Comparison of ENCODE assay signal across 18 mouse cellular contexts in genomic region chr1:150225529-150225928, GRCm38 (mm10).
DNase-seq lines count a peak whose midpoint lies in the region; TF ChIP-seq lines count a peak whose summit lies in the region.
"Had no signal": no experiment of that assay in that cellular context is flagged by ENCODE, and none has a peak within 500 bp of the region (broad histone marks: within the 10 kb centered on the region; RNA-seq: fewer than 3 reads in every experiment).

No protein-coding gene starts in this region.

- in situ Hi-C loops in CH12.LX (cut with MboI; ENCODE audit: low pct_ligation_motif_present, low pct_unique_long_range_greater_than_20kb, low sequenced_read_pairs), result no loop called here

- H3K79me2 ChIP-seq in CH12.LX (replicated peaks; ENCODE audit: control insufficient read depth, extremely low read depth, insufficient read depth, poor library complexity, severe bottlenecking), result no peaks in the 10 kb centered on the region

- H3K27me3 ChIP-seq in CH12.LX (replicated peaks), result no peaks in the 10 kb centered on the region
- H3K27me3 ChIP-seq: Patski had no signal

- DNase-seq in 416B (ENCODE audit: low read depth) (peak; percentile 15), CH12.LX (ENCODE audit: extremely low read depth) (peak; percentile 59)
- no peak for DNase-seq in layer of hippocampus, postnatal 14 days (ENCODE audit: low spot score in 2 of 2)
- no peak for DNase-seq in heart, postnatal 10 days
- DNase-seq: adrenal gland, adult 2 months; adrenal gland, adult 8-10 months; adrenal gland, postnatal 10 days; adrenal gland, postnatal 14 days; adrenal gland, postnatal 25 days; adrenal gland, postnatal 36 days; B cell, adult 2 months; cerebellum, adult 11 months; cerebellum, adult 11-12 months; cerebellum, adult 18-20 months; cerebellum, adult 2 months; cerebellum, adult 8-10 months had no signal

- no peak for TF ChIP-seq RAD21 in CH12.LX (IDR thresholded peaks at IDR 0.05; ENCODE audit: low read depth, low read length)

- peaks cover 7 to 9% of the 10 kb centered on the region in 2 experiments for H3K4me1 ChIP-seq in CH12.LX (ENCODE audit: control insufficient read depth in 1 of 2, insufficient read depth in 2 of 2)

- no peak overlapping the region for H3K9ac ChIP-seq in CH12.LX (ENCODE audit: insufficient read depth, low read depth)

- dilution Hi-C loops in CH12.LX (cut with MboI; ENCODE audit: extremely low pct_ligation_motif_present, extremely low pct_unique_long_range_greater_than_20kb, low sequenced_read_pairs), result no loop called here

- TF ChIP-seq POLR2A in CH12.LX (IDR thresholded peaks at IDR 0.05; ENCODE audit: low read depth, low read length), result no peak

- no peak overlapping the region for H3K27ac ChIP-seq in CH12.LX (ENCODE audit: insufficient read depth, low read depth)

- peak; percentile 74 for TF ChIP-seq EP300 in CH12.LX (IDR thresholded peaks at IDR 0.05; ENCODE audit: low read length)

- intact Hi-C loops in heart, postnatal 10 days (cut with DNase I), result no loop called here

- TF ChIP-seq CTCF in CH12.LX (conservative IDR thresholded peaks at IDR 0.05 in 1 of 2, IDR thresholded peaks at IDR 0.05 in 1 of 2; ENCODE audit: low read depth in 2 of 2, low read length in 2 of 2), result no peak

- H3K4me2 ChIP-seq in CH12.LX (ENCODE audit: insufficient read depth, low read depth, poor library complexity, severe bottlenecking), result 0 out of 2 replicates have a peak overlapping the region, but pooled peaks have one; percentile 26

- no peaks in the 10 kb centered on the region for H3K9me3 ChIP-seq in CH12.LX (replicated peaks; ENCODE audit: low read length)

- no peak overlapping the region for H3K4me3 ChIP-seq in CH12.LX (replicated peaks in 1 of 3; ENCODE audit: low read depth in 2 of 3, low read length in 2 of 3, poor library complexity in 1 of 3)

- H3K36me3 ChIP-seq in CH12.LX (replicated peaks in 1 of 2; ENCODE audit: control insufficient read depth in 1 of 2, insufficient read depth in 1 of 2, low read length in 1 of 2), result no peaks in the 10 kb centered on the region
- H3K36me3 ChIP-seq: G1E had no signal

TF ChIP-seq in CH12.LX, 34 proteins besides CTCF, POLR2A, EP300 and RAD21:
- peak; percentile 58; the same call in 1 of the 2 replicates for TF ChIP-seq JUND (conservative IDR thresholded peaks at IDR 0.05; ENCODE audit: low read depth, low read length)
- no peak for TF ChIP-seq MYC (IDR thresholded peaks at IDR 0.05; ENCODE audit: low read depth, low read length)
- peak; percentile 51 for TF ChIP-seq JUN (IDR thresholded peaks at IDR 0.05; ENCODE audit: insufficient read depth, low read depth, low read length)
- TF ChIP-seq ZNF384 (IDR thresholded peaks at IDR 0.05; ENCODE audit: low read depth, low read length), result no peak
- TF ChIP-seq POLR2AphosphoS2 (IDR thresholded peaks at IDR 0.05; ENCODE audit: low read depth, low read length), result no peak
- TF ChIP-seq NRF1 (IDR thresholded peaks at IDR 0.05; ENCODE audit: low read depth, low read length), result no peak
- peak; percentile 83 for TF ChIP-seq IRF4 (IDR thresholded peaks at IDR 0.05; ENCODE audit: low read depth, low read length)
- no peak for TF ChIP-seq ELF1 (IDR thresholded peaks at IDR 0.05; ENCODE audit: low read depth, low read length)
- TF ChIP-seq MAFK (IDR thresholded peaks at IDR 0.05; ENCODE audit: insufficient replicate concordance, low read length), result no peak
- no peak for TF ChIP-seq MXI1 (IDR thresholded peaks at IDR 0.05; ENCODE audit: low read depth, low read length)
- TF ChIP-seq E2F4 (IDR thresholded peaks at IDR 0.05; ENCODE audit: insufficient replicate concordance, low read depth, low read length), result no peak
- no peak for TF ChIP-seq USF2 (conservative IDR thresholded peaks at IDR 0.05; ENCODE audit: low read depth, low read length)
- TF ChIP-seq GABPA (IDR thresholded peaks at IDR 0.05; ENCODE audit: insufficient replicate concordance, low read depth, low read length), result no peak
- no peak for TF ChIP-seq SMC3 (IDR thresholded peaks at IDR 0.05; ENCODE audit: low read depth, low read length)
- no peak for TF ChIP-seq MAZ (IDR thresholded peaks at IDR 0.05; ENCODE audit: low read depth, low read length)
- TF ChIP-seq ETS1 (conservative IDR thresholded peaks at IDR 0.05; ENCODE audit: low read depth, low read length), result peak; percentile 56; the same call in 1 of the 2 replicates
- TF ChIP-seq KAT2A (IDR thresholded peaks at IDR 0.05; ENCODE audit: insufficient replicate concordance, low read length), result no peak
- no peak for TF ChIP-seq UBTF (IDR thresholded peaks at IDR 0.05; ENCODE audit: low read depth, low read length)
- TF ChIP-seq MEF2A (IDR thresholded peaks at IDR 0.05; ENCODE audit: borderline replicate concordance, low read depth, low read length), result no peak
- TF ChIP-seq MAX (IDR thresholded peaks at IDR 0.05; ENCODE audit: low read length), result peak; percentile 57; the same call in 1 of the 2 replicates
- no peak for TF ChIP-seq HCFC1 (IDR thresholded peaks at IDR 0.05; ENCODE audit: low read depth, low read length)
- peak; percentile 82 for TF ChIP-seq BHLHE40 (IDR thresholded peaks at IDR 0.05; ENCODE audit: low read depth, low read length)
- TF ChIP-seq SIN3A (IDR thresholded peaks at IDR 0.05; ENCODE audit: low read length), result no peak
- no peak for TF ChIP-seq PAX5 (IDR thresholded peaks at IDR 0.05; ENCODE audit: low read length)
- TF ChIP-seq CHD2 (IDR thresholded peaks at IDR 0.05; ENCODE audit: low read length), result no peak
- no peak for TF ChIP-seq ZC3H11A (IDR thresholded peaks at IDR 0.05; ENCODE audit: low read depth, low read length)
- no peak for TF ChIP-seq ZMIZ1 (IDR thresholded peaks at IDR 0.05; ENCODE audit: low read depth, low read length)
- TF ChIP-seq TCF12 (IDR thresholded peaks at IDR 0.05; ENCODE audit: low read depth, low read length), result no peak
- TF ChIP-seq USF1 (IDR thresholded peaks at IDR 0.05; ENCODE audit: low read depth, low read length), result no peak
- no peak for TF ChIP-seq TBP (conservative IDR thresholded peaks at IDR 0.05; ENCODE audit: low read depth, low read length)
- no peak for TF ChIP-seq RCOR1 (conservative IDR thresholded peaks at IDR 0.05; ENCODE audit: low read depth, low read length)

Comparison
In these comparisons a context has a peak if more than half of its experiments do, and no peak if none do; other contexts are left out.
1. DNase-seq: peak in 416B (single experiment) and CH12.LX (single experiment); none in layer of hippocampus, postnatal 14 days (0 of 2) and heart, postnatal 10 days (0 of 2).